Mouse (Mus musculus): ENCODE results near the gene Fyn. TPM values are rescaled to one million over a fixed set of nuclear protein-coding genes. Genes with fewer than 3 reads are reported as not detected.

Gene Fyn
- total and polyA plus RNA-seq, 3 experiments, result 14.9 to 42.4 (median 19.9) TPM

DNA sequence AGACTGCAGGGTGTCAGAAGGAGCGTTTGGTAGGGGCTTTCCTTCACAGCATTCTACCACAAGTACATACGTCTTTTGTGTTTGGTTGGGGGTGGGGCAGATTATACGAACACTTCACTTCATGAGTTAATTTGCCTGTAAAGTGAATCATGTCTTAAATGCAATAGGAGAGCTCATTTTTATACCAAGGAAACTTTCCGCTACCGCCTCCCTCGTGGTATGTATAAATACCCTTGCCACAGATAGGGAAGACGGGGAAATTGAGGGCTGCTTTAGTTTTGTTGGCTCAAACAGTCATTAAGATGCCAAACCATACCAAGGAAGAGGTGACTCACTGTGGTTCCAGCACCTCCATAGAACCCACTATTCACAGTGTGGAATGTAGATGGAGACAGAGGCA, 137.0 kb downstream of the Fyn start:
- Histone ChIP-seq H3K27me3 (replicated peaks) (no peaks in the 10 kb centered on the region), H3K9ac (ENCODE audit: insufficient read depth, low read depth) (no peak overlapping the region), H3K4me1 (ENCODE audit: control insufficient read depth in 1 of 2, insufficient read depth in 2 of 2) (peaks cover 0 to 15% of the 10 kb centered on the region in 2 experiments; a peak in 2 of 4 replicates), H3K27ac (ENCODE audit: insufficient read depth, low read depth) (no peak overlapping the region), H3K79me2 (replicated peaks; ENCODE audit: control insufficient read depth, extremely low read depth, insufficient read depth, poor library complexity, severe bottlenecking) (no peaks in the 10 kb centered on the region), H3K4me3 (replicated peaks in 1 of 3; ENCODE audit: low read depth in 2 of 3, low read length in 2 of 3, poor library complexity in 1 of 3) (no peak overlapping the region), H3K4me2 (ENCODE audit: insufficient read depth, low read depth, poor library complexity, severe bottlenecking) (no peak overlapping the region), H3K36me3 (replicated peaks in 1 of 2; ENCODE audit: control insufficient read depth in 1 of 2, insufficient read depth in 1 of 2, low read length in 1 of 2) (peaks cover 0 to 53% of the 10 kb centered on the region in 2 experiments), H3K9me3 (replicated peaks; ENCODE audit: low read length) (no peaks in the 10 kb centered on the region)
- in situ Hi-C loops (cut with MboI; ENCODE audit: low pct_ligation_motif_present, low pct_unique_long_range_greater_than_20kb, low sequenced_read_pairs) (no loop called here), dilution Hi-C loops (cut with MboI; ENCODE audit: extremely low pct_ligation_motif_present, extremely low pct_unique_long_range_greater_than_20kb, low sequenced_read_pairs) (no loop called here)
- DNase-seq (ENCODE audit: extremely low read depth), result no peak
- TF ChIP-seq CHD1 (IDR thresholded peaks at IDR 0.05; ENCODE audit: low read depth, low read length) (no peak), MAX (IDR thresholded peaks at IDR 0.05; ENCODE audit: low read length) (no peak), PAX5 (IDR thresholded peaks at IDR 0.05; ENCODE audit: low read length) (no peak), EP300 (IDR thresholded peaks at IDR 0.05; ENCODE audit: low read length) (no peak), RCOR1 (conservative IDR thresholded peaks at IDR 0.05; ENCODE audit: low read depth, low read length) (no peak), JUND (conservative IDR thresholded peaks at IDR 0.05; ENCODE audit: low read depth, low read length) (no peak), ZC3H11A (IDR thresholded peaks at IDR 0.05; ENCODE audit: low read depth, low read length) (no peak), JUN (IDR thresholded peaks at IDR 0.05; ENCODE audit: insufficient read depth, low read depth, low read length) (no peak), USF1 (IDR thresholded peaks at IDR 0.05; ENCODE audit: low read depth, low read length) (no peak), UBTF (IDR thresholded peaks at IDR 0.05; ENCODE audit: low read depth, low read length) (no peak), GABPA (IDR thresholded peaks at IDR 0.05; ENCODE audit: insufficient replicate concordance, low read depth, low read length) (no peak), CHD2 (IDR thresholded peaks at IDR 0.05; ENCODE audit: low read length) (no peak), CTCF (conservative IDR thresholded peaks at IDR 0.05 in 1 of 2, IDR thresholded peaks at IDR 0.05 in 1 of 2; ENCODE audit: low read depth in 2 of 2, low read length in 2 of 2) (no peak), ETS1 (conservative IDR thresholded peaks at IDR 0.05; ENCODE audit: low read depth, low read length) (no peak), POLR2AphosphoS2 (IDR thresholded peaks at IDR 0.05; ENCODE audit: low read depth, low read length) (no peak), ZNF384 (IDR thresholded peaks at IDR 0.05; ENCODE audit: low read depth, low read length) (no peak), SIN3A (IDR thresholded peaks at IDR 0.05; ENCODE audit: low read length) (no peak), NELFE (IDR thresholded peaks at IDR 0.05; ENCODE audit: low read depth, low read length) (no peak), TCF12 (IDR thresholded peaks at IDR 0.05; ENCODE audit: low read depth, low read length) (no peak), NRF1 (IDR thresholded peaks at IDR 0.05; ENCODE audit: low read depth, low read length) (no peak)

DNA sequence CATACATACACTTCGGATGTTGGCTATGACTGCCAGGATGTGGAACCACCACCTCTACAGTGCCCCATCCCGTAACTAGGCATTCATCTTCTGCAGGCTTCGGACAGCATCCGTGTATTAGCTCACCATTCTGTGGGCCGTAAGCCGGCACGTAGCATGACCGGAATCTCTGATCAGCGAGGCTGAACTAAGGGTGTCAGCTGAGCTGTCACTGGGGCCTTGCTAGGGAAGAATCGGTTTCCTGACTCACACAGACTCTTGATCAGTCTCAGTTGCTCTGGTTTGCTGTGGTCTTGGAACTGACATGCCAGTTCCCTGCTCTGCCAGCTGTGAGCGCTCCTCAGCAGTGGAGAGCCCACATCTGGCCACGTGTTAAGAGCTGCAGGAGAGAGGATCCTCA, 137.7 kb downstream of the Fyn start:
- Histone ChIP-seq H3K4me2 (ENCODE audit: insufficient read depth, low read depth, poor library complexity, severe bottlenecking) (no peak overlapping the region), H3K36me3 (replicated peaks in 1 of 2; ENCODE audit: control insufficient read depth in 1 of 2, insufficient read depth in 1 of 2, low read length in 1 of 2) (peaks cover 0 to 55% of the 10 kb centered on the region in 2 experiments), H3K27me3 (replicated peaks) (no peaks in the 10 kb centered on the region), H3K9ac (ENCODE audit: insufficient read depth, low read depth) (no peak overlapping the region), H3K9me3 (replicated peaks; ENCODE audit: low read length) (no peaks in the 10 kb centered on the region), H3K79me2 (replicated peaks; ENCODE audit: control insufficient read depth, extremely low read depth, insufficient read depth, poor library complexity, severe bottlenecking) (no peaks in the 10 kb centered on the region), H3K4me1 (ENCODE audit: control insufficient read depth in 1 of 2, insufficient read depth in 2 of 2) (peaks cover 0 to 15% of the 10 kb centered on the region in 2 experiments; a peak in 2 of 4 replicates), H3K27ac (ENCODE audit: insufficient read depth, low read depth) (no peak overlapping the region), H3K4me3 (replicated peaks in 1 of 3; ENCODE audit: low read depth in 2 of 3, low read length in 2 of 3, poor library complexity in 1 of 3) (no peak overlapping the region)
- no peak for TF ChIP-seq MAX (IDR thresholded peaks at IDR 0.05; ENCODE audit: low read length)
- no peak for TF ChIP-seq ZMIZ1 (IDR thresholded peaks at IDR 0.05; ENCODE audit: low read depth, low read length)
- no peak for TF ChIP-seq RAD21 (IDR thresholded peaks at IDR 0.05; ENCODE audit: low read depth, low read length)
- no peak for TF ChIP-seq IRF4 (IDR thresholded peaks at IDR 0.05; ENCODE audit: low read depth, low read length)
- TF ChIP-seq USF2 (conservative IDR thresholded peaks at IDR 0.05; ENCODE audit: low read depth, low read length), result no peak
- TF ChIP-seq MAFK (IDR thresholded peaks at IDR 0.05; ENCODE audit: insufficient replicate concordance, low read length), result no peak
- in situ Hi-C loops (cut with MboI; ENCODE audit: low pct_ligation_motif_present, low pct_unique_long_range_greater_than_20kb, low sequenced_read_pairs) (no loop called here), dilution Hi-C loops (cut with MboI; ENCODE audit: extremely low pct_ligation_motif_present, extremely low pct_unique_long_range_greater_than_20kb, low sequenced_read_pairs) (no loop called here)
- DNase-seq (ENCODE audit: extremely low read depth), result no peak
